Mouse (Mus musculus): Measurements from ENCODE around the gene Grip1. TPM values are rescaled to one million over a fixed set of nuclear protein-coding genes. Genes with fewer than 3 reads are reported as not detected.

Gene Grip1
- total and polyA plus RNA-seq, 2 experiments = under 0.01 to 0.02 TPM

DNA sequence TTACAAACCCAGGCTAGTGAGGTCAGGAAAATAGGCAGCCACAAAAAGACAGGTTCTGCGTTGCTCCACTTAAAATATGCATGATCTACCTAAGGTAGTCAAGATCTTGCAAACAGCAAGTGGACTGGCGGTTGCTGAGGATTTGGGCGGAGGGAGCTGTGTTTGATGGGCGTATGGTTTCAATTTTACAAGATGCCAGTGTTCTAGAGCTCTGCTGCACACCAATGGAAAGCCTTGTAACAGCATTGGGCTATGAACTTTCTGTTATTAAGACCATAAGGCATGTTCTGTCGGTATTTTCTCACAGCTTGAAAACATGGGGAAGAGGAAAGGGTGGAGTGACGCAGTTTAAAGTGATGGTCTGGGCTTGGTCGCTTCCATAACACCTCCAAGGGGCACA lies 285.8 kb downstream of the Grip1 start:
- H3K27ac ChIP-seq (replicated peaks; ENCODE audit: insufficient read depth, low read depth, low read length) = no peak overlapping the region
- H3K27me3 ChIP-seq (ENCODE audit: control insufficient read depth, insufficient read depth, low read length) = no peaks in the 10 kb centered on the region
- H3K36me3 ChIP-seq (ENCODE audit: control insufficient read depth, insufficient read depth, low read length) = no peaks in the 10 kb centered on the region
- no peak overlapping the region for H3K4me3 ChIP-seq (ENCODE audit: insufficient read depth, low read depth, low read length)
- no peak for TF ChIP-seq CTCF (IDR thresholded peaks at IDR 0.05; ENCODE audit: low read depth, low read length)
- TF ChIP-seq POLR2A (IDR thresholded peaks at IDR 0.05; ENCODE audit: extremely low read depth, insufficient read depth, low read length) = no peak
- WGBS = 92% methylated on average over 7 of the region's 7 CpGs
- H3K9ac ChIP-seq (ENCODE audit: low read depth, low read length) = no peak overlapping the region
- no peaks in the 10 kb centered on the region for H3K4me1 ChIP-seq (ENCODE audit: control insufficient read depth, insufficient read depth, low read length)
- DNase-seq (ENCODE audit: extremely low read depth, low read depth, low spot score) = no peak
- no peaks in the 10 kb centered on the region for H3K79me2 ChIP-seq (ENCODE audit: control insufficient read depth, insufficient read depth, low read length)

DNA sequence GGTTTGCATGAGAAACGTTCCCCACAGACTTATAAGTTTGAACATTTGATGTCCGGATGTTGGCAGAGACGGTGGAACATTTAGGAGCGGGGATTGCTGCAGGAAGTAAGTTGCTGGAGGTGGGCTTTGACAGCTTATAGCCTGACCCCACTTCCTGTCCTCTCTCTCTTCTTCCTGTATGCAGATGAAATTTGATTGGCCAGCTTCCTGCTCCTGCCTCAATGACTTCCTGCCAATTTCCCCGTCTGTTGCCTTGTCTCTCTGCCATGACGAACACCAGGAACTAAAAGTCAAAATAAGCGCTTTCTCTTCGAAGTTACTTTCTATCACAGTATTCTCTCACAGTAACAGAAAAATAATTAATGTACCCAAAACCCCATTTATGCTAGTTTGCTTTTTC lies 289.1 kb downstream of the Grip1 start:
- H3K27ac ChIP-seq (replicated peaks; ENCODE audit: insufficient read depth, low read depth, low read length) = no peak overlapping the region
- no peaks in the 10 kb centered on the region for H3K79me2 ChIP-seq (ENCODE audit: control insufficient read depth, insufficient read depth, low read length)
- H3K27me3 ChIP-seq (ENCODE audit: control insufficient read depth, insufficient read depth, low read length) = no peaks in the 10 kb centered on the region
- H3K4me3 ChIP-seq (ENCODE audit: insufficient read depth, low read depth, low read length) = no peak overlapping the region
- no peaks in the 10 kb centered on the region for H3K4me1 ChIP-seq (ENCODE audit: control insufficient read depth, insufficient read depth, low read length)
- H3K36me3 ChIP-seq (ENCODE audit: control insufficient read depth, insufficient read depth, low read length) = no peaks in the 10 kb centered on the region
- 87% methylated on average over 8 of the region's 8 CpGs for WGBS
- no peak overlapping the region for H3K9ac ChIP-seq (ENCODE audit: low read depth, low read length)
- TF ChIP-seq CTCF (IDR thresholded peaks at IDR 0.05; ENCODE audit: low read depth, low read length) (no peak), POLR2A (IDR thresholded peaks at IDR 0.05; ENCODE audit: extremely low read depth, insufficient read depth, low read length) (no peak)
- no peak for DNase-seq (ENCODE audit: extremely low read depth, low read depth, low spot score)

DNA sequence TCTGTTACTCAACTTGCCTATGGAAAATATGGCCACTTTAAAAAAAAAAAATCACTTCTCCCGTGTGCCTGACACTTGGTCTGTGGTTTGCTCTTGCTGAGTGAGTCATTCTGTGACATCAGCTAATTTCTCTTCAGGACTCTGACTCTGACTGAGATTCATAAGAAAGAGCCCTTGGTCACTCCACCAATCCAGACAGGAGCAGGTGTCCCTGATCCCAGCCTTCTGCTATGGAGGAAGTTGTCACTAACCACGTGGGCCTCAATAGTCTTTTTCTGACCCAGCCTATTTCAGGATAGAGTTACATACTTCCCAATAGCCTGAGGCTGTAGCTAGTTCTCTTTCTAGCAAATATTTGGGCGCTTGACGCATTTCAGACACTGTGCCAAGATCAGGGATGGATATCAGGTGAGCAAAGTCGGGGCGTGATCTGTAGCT lies 298.8 kb downstream of the Grip1 start:
- Histone ChIP-seq H3K9ac (ENCODE audit: low read depth, low read length) (no peak overlapping the region), H3K36me3 (ENCODE audit: control insufficient read depth, insufficient read depth, low read length) (no peaks in the 10 kb centered on the region), H3K79me2 (ENCODE audit: control insufficient read depth, insufficient read depth, low read length) (no peaks in the 10 kb centered on the region), H3K27ac (replicated peaks; ENCODE audit: insufficient read depth, low read depth, low read length) (no peak overlapping the region), H3K4me3 (ENCODE audit: insufficient read depth, low read depth, low read length) (no peak overlapping the region), H3K27me3 (ENCODE audit: control insufficient read depth, insufficient read depth, low read length) (no peaks in the 10 kb centered on the region), H3K4me1 (ENCODE audit: control insufficient read depth, insufficient read depth, low read length) (no peaks in the 10 kb centered on the region)
- DNase-seq (ENCODE audit: extremely low read depth, low read depth, low spot score) = no peak
- TF ChIP-seq CTCF (IDR thresholded peaks at IDR 0.05; ENCODE audit: low read depth, low read length) = no peak
- TF ChIP-seq POLR2A (IDR thresholded peaks at IDR 0.05; ENCODE audit: extremely low read depth, insufficient read depth, low read length) = no peak
- 78% methylated on average over 6 of the region's 6 CpGs for WGBS

DNA sequence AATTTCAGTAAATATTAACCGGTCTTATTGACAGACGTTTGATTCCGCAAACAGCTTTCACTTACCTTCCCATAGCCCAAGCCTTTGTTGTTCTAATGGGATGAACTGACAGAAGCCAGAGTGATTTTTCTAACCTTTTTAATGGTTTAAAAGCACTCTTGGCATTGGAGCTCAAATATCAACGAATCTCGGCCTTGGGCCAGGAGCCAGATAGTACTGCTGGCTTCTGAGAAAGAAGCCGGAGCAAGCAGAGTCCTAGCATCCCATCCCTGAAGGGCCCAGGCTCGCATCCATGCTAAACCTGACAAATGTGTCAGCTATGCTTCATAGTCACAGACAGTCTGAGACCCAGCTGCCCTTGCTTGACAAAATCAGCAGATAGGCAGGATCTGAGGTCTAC lies 302.6 kb downstream of the Grip1 start:
- Histone ChIP-seq H3K36me3 (ENCODE audit: control insufficient read depth, insufficient read depth, low read length) (no peaks in the 10 kb centered on the region), H3K79me2 (ENCODE audit: control insufficient read depth, insufficient read depth, low read length) (no peaks in the 10 kb centered on the region), H3K4me1 (ENCODE audit: control insufficient read depth, insufficient read depth, low read length) (no peaks in the 10 kb centered on the region), H3K27me3 (ENCODE audit: control insufficient read depth, insufficient read depth, low read length) (no peaks in the 10 kb centered on the region), H3K9ac (ENCODE audit: low read depth, low read length) (no peak overlapping the region), H3K4me3 (ENCODE audit: insufficient read depth, low read depth, low read length) (no peak overlapping the region), H3K27ac (replicated peaks; ENCODE audit: insufficient read depth, low read depth, low read length) (no peak overlapping the region)
- no peak for DNase-seq (ENCODE audit: extremely low read depth, low read depth, low spot score)
- WGBS = 63% methylated on average over 7 of the region's 7 CpGs
- TF ChIP-seq POLR2A (IDR thresholded peaks at IDR 0.05; ENCODE audit: extremely low read depth, insufficient read depth, low read length) = no peak

DNA sequence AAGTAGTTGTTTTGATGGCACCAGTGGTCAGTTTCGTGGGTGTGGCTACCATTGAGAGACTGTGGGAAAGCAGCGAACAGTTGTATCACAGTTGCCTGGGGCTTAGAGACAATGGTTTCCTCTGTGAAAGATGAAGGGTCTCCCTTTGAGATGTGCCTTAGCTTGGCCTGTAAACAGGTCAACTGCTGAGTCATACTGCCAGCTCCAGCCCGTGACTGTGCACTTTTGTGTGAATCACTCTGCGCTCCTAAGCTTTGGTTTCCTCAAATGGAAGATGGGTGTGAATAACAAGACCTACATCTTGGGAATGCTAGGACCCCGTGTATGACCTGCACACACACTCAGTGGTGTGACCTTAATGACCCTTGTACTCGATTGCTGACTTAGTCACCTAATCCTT lies 303.6 kb downstream of the Grip1 start:
- WGBS = 83% methylated on average over 6 of the region's 6 CpGs
- Histone ChIP-seq H3K27me3 (ENCODE audit: control insufficient read depth, insufficient read depth, low read length) (no peaks in the 10 kb centered on the region), H3K27ac (replicated peaks; ENCODE audit: insufficient read depth, low read depth, low read length) (no peak overlapping the region), H3K9ac (ENCODE audit: low read depth, low read length) (no peak overlapping the region), H3K4me1 (ENCODE audit: control insufficient read depth, insufficient read depth, low read length) (no peaks in the 10 kb centered on the region), H3K79me2 (ENCODE audit: control insufficient read depth, insufficient read depth, low read length) (no peaks in the 10 kb centered on the region), H3K4me3 (ENCODE audit: insufficient read depth, low read depth, low read length) (no peak overlapping the region), H3K36me3 (ENCODE audit: control insufficient read depth, insufficient read depth, low read length) (no peaks in the 10 kb centered on the region)
- DNase-seq (ENCODE audit: extremely low read depth, low read depth, low spot score) = no peak
- no peak for TF ChIP-seq CTCF (IDR thresholded peaks at IDR 0.05; ENCODE audit: low read depth, low read length)
- TF ChIP-seq POLR2A (IDR thresholded peaks at IDR 0.05; ENCODE audit: extremely low read depth, insufficient read depth, low read length) = no peak

DNA sequence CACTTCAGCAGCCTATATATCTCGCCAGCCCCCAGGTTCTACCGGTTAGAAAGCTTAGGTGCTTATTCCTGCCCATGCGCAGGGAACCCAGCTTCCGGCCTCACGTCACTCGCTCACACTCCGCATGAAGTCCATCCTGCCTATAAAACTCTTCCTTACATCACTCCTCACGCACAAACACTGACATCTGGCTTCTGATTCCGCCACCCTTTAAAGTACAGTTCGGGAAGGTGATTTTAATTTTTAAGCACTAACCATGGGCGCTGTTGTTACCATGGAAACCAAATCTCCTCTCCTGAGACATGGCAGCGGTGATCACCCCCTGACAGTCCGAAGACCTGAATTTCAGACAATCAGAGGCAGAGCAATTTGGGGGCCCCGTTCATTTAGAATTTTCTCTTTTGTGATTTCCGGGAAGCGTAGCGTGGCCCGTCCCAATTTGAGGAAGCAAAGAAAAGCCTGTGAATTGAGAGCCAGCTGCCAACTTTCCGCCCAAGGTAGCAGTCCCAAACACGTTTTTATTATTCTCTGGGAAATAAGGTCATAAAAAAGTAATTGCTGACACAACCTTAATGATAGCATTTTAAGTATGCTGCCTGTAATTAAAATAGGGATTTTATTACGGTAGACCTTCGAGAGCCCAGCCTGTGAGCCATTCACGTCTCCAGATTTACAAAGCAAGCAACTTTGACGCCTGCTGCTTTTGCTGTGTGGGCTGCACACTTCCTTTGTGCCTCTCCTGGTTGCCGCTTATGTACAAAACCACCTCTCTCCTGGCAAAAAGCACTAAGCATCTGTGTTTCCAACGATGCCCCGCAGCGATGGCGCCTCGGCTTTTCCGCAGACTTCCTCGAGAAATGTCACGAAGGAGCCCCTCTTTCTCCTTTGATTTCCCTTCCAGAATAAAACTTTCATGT lies 308.1 kb downstream of the Grip1 start:
- H3K79me2 ChIP-seq (ENCODE audit: control insufficient read depth, insufficient read depth, low read length) = no peaks in the 10 kb centered on the region
- no peak overlapping the region for H3K4me3 ChIP-seq (ENCODE audit: insufficient read depth, low read depth, low read length)
- H3K36me3 ChIP-seq (ENCODE audit: control insufficient read depth, insufficient read depth, low read length) = no peaks in the 10 kb centered on the region
- WGBS = 95% methylated on average over 33 of the region's 33 CpGs
- H3K4me1 ChIP-seq (ENCODE audit: control insufficient read depth, insufficient read depth, low read length) = no peaks in the 10 kb centered on the region
- no peaks in the 10 kb centered on the region for H3K27me3 ChIP-seq (ENCODE audit: control insufficient read depth, insufficient read depth, low read length)
- DNase-seq (ENCODE audit: extremely low read depth, low read depth, low spot score) = no peak
- no peak overlapping the region for H3K9ac ChIP-seq (ENCODE audit: low read depth, low read length)
- TF ChIP-seq CTCF (IDR thresholded peaks at IDR 0.05; ENCODE audit: low read depth, low read length) (no peak), POLR2A (IDR thresholded peaks at IDR 0.05; ENCODE audit: extremely low read depth, insufficient read depth, low read length) (no peak)
- no peak overlapping the region for H3K27ac ChIP-seq (replicated peaks; ENCODE audit: insufficient read depth, low read depth, low read length)

Data from liver, adult 2 months (tissue).